Mouse (Mus musculus) small intestine, adult 2 months (tissue): ENCODE results near the gene Ranbp6. TPM values are rescaled to one million over a fixed set of nuclear protein-coding genes. Genes with fewer than 3 reads are reported as not detected.

ENCODE experiments used
- H3K27ac ChIP-seq: fragments of 200-500 bp; 2 replicates; pipeline ENCODE4 v1.5.1; 2012; ENCODE audit warnings: low read depth, low read length, control low read depth, inconsistent platforms; ENCODE audit not compliant: insufficient read depth
- H3K27me3 ChIP-seq: fragments of 200-500 bp; 2 replicates; pipeline ENCODE4 v1.6.1; 2012; ENCODE audit warnings: mild to moderate bottlenecking, moderate library complexity, low read length, inconsistent platforms; ENCODE audit not compliant: control insufficient read depth, insufficient read depth
- H3K36me3 ChIP-seq: fragments of 200-500 bp; 2 replicates; pipeline ENCODE4 v1.6.1; 2012; ENCODE audit warnings: mild to moderate bottlenecking, low read length, control low read depth, inconsistent platforms; ENCODE audit not compliant: control insufficient read depth, insufficient read depth
- H3K4me1 ChIP-seq: fragments of 200-500 bp; 2 replicates; pipeline ENCODE4 v1.6.1; 2012; ENCODE audit warnings: low read length, inconsistent platforms, mixed read lengths; ENCODE audit not compliant: control insufficient read depth, insufficient read depth, insufficient read length
- H3K4me3 ChIP-seq: fragments of 200-500 bp; 2 replicates; pipeline ENCODE4 v1.5.1; 2012; ENCODE audit warnings: low read depth, mild to moderate bottlenecking, control low read depth, inconsistent platforms, low read length, moderate library complexity
- CTCF ChIP-seq: fragments of 200-500 bp; IDR thresholded peaks from 2 replicates; pipeline ENCODE4 v1.5.1; 2012; ENCODE audit warnings: low read depth, mild to moderate bottlenecking, control low read depth, inconsistent platforms, low read length, moderate library complexity, mixed read lengths; ENCODE audit not compliant: insufficient replicate concordance, insufficient read length; ENCODE audit errors: extremely low read depth
- POLR2A ChIP-seq: fragments of 200-500 bp; IDR thresholded peaks from 2 replicates; pipeline ENCODE4 v1.6.1; 2012; ENCODE audit warnings: low read depth, mild to moderate bottlenecking, control low read depth, inconsistent platforms, low read length, moderate library complexity
- WGBS: fragments of 180-500 bp; shearing (Covaris S2); methylation state at CpG from one replicate; pipeline ENCODE4 v1.1.7; 2018; 5-methylcytosine and 5-hydroxymethylcytosine counted together
- polyA plus RNA-seq: library from polyadenylated mRNA; depleted of rRNA; stranded (reverse); fragments of >200 nt; gene quantifications from 2 replicates; pipeline ENCODE4 v1.2.3, GENCODE M21; 2012; rRNA removed

Gene Ranbp6
- polyA plus RNA-seq, 1 experiment: 0.42 TPM

DNA sequence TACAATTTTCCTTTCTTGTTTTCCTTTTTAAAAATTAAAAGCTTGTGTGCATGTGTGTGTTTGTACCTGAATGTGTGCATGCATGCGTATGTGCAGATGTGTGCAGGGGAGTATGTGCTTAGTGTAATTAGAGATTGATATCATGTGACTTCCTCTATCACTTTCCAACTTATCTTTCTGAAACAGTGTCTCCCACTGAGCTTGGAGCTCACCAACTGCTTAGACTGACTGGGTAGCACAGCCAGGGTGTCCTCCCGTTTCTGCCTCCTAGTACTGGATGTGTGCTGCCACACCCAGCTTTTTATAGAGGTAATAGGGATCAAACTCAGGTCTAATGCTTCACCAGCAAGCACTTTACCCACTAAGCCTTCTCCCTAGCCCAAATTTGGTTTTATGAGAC, 29.9 kb downstream of the Ranbp6 start:
- H3K36me3 ChIP-seq: peaks cover 13% of the 10 kb centered on the region
- H3K27ac ChIP-seq: no peak overlapping the region
- no peaks in the 10 kb centered on the region for H3K4me1 ChIP-seq
- H3K27me3 ChIP-seq: no peaks in the 10 kb centered on the region
- WGBS: 64% methylated on average over 2 of the region's 2 CpGs
- H3K4me3 ChIP-seq: no peak overlapping the region
- TF ChIP-seq POLR2A (no peak), CTCF (no peak)

Other genes with a start within 250 kb of the Ranbp6 start
- gene Ermp1, start 164.6 kb downstream of the Ranbp6 start, polyA plus RNA-seq: 8.5 and 9.4 TPM in 2 replicates
- not detected in 2 replicates for gene Mlana, start 115.2 kb downstream of the Ranbp6 start, polyA plus RNA-seq
- 1.3 and 2.8 TPM in 2 replicates for gene 9930021J03Rik, start 7.0 kb downstream of the Ranbp6 start, polyA plus RNA-seq
- gene Il33, start 112.1 kb upstream of the Ranbp6 start, polyA plus RNA-seq: 6.7 and 9.0 TPM in 2 replicates
- gene Trpd52l3, start 190.8 kb upstream of the Ranbp6 start, polyA plus RNA-seq: not detected in 2 replicates
- gene Uhrf2, start 217.5 kb upstream of the Ranbp6 start, polyA plus RNA-seq: 4.3 and 8.7 TPM in 2 replicates